Mouse (Mus musculus) ES-E14 (cell line): ENCODE data around the gene Rab17. TPM values are rescaled to one million over a fixed set of nuclear protein-coding genes. Genes with fewer than 3 reads are reported as not detected.

Experiments
- DNase-seq: peaks from one replicate; pipeline ENCODE4 v3.0.0-alpha.2; 2013; ENCODE audit warnings: low read depth, low spot score
- H3K27ac ChIP-seq: 2 replicates; pipeline ENCODE4 v1.5.1; 2012; ENCODE audit warnings: low read depth, mild to moderate bottlenecking, low read length, moderate library complexity, mixed read lengths; ENCODE audit not compliant: poor library complexity, insufficient read depth, severe bottlenecking
- H3K36me3 ChIP-seq: 2 replicates; pipeline ENCODE4 v1.6.1; 2012; ENCODE audit warnings: mild to moderate bottlenecking, low read length, moderate library complexity, mixed read lengths; ENCODE audit not compliant: control insufficient read depth, poor library complexity, insufficient read depth, severe bottlenecking
- H3K4me1 ChIP-seq, 2 experiments: fragments of 150-350 bp in 1 of 2; sonication (generic) in 1 of 2; 2 replicates each; pipeline ENCODE4 v1.6.1; 2012; ENCODE audit warnings: low read length in 2 of 2, mild to moderate bottlenecking in 1 of 2, mixed read lengths in 1 of 2; ENCODE audit not compliant: control insufficient read depth in 2 of 2, insufficient read depth in 2 of 2, poor library complexity in 1 of 2
- H3K4me3 ChIP-seq, 2 experiments: fragments of 150-350 bp in 1 of 2; sonication (generic) in 1 of 2; 2 replicates each; pipeline ENCODE4 v1.5.1; 2012; ENCODE audit warnings: low read length in 2 of 2, low read depth in 1 of 2, mild to moderate bottlenecking in 1 of 2, mixed read lengths in 1 of 2; ENCODE audit not compliant: insufficient read depth in 1 of 2, poor library complexity in 1 of 2, severe bottlenecking in 1 of 2
- H3K9ac ChIP-seq: 2 replicates; pipeline ENCODE4 v1.6.1; 2012; ENCODE audit warnings: low read depth, mild to moderate bottlenecking, low read length, mixed read lengths; ENCODE audit not compliant: poor library complexity, insufficient read depth, severe bottlenecking
- H3K9me3 ChIP-seq: fragments of 150-350 bp; sonication (generic); 2 replicates; pipeline ENCODE4 v1.6.1; 2012; ENCODE audit warnings: low read depth, mild to moderate bottlenecking, low read length; ENCODE audit not compliant: control insufficient read depth, insufficient read depth
- CHD2 ChIP-seq: IDR thresholded peaks from 2 replicates; pipeline ENCODE4 v1.6.1; 2014; ENCODE audit warnings: mild to moderate bottlenecking, low read depth, low read length, inconsistent platforms
- HCFC1 ChIP-seq: IDR thresholded peaks from 2 replicates; pipeline ENCODE4 v1.6.1; 2012; ENCODE audit warnings: low read length, inconsistent platforms, borderline replicate concordance; ENCODE audit not compliant: insufficient read depth
- MAFK ChIP-seq: IDR thresholded peaks from 2 replicates; pipeline ENCODE4 v1.6.1; 2014; ENCODE audit warnings: mild to moderate bottlenecking, low read depth, low read length, inconsistent platforms; ENCODE audit not compliant: insufficient read depth
- ZC3H11A ChIP-seq: IDR thresholded peaks from 2 replicates; pipeline ENCODE4 v1.6.1; 2012; ENCODE audit warnings: low read depth, mild to moderate bottlenecking, inconsistent platforms, low read length, borderline replicate concordance
- ZNF384 ChIP-seq: IDR thresholded peaks from 2 replicates; pipeline ENCODE4 v1.6.1; 2012; ENCODE audit warnings: low read depth, low read length, inconsistent platforms
- in situ Hi-C, 2 experiments: fragments of 600-800 bp; cut with MboI; formaldehyde crosslinking; loops; one replicate each; pipeline ENCODE4 v1.15.1; 2025; ENCODE audit warnings: low sequenced_read_pairs in 2 of 2, inconsistent platforms in 1 of 2; ENCODE audit not compliant: unreplicated experiment in 2 of 2
- total RNA-seq: library from RNA; depleted of rRNA; stranded (reverse); fragments of 300-350 nt; gene quantifications from 2 replicates; pipeline ENCODE4 v1.2.3, GENCODE M21; 2012

Gene Rab17
- total RNA-seq, 1 experiment = 0.62 TPM

DNA sequence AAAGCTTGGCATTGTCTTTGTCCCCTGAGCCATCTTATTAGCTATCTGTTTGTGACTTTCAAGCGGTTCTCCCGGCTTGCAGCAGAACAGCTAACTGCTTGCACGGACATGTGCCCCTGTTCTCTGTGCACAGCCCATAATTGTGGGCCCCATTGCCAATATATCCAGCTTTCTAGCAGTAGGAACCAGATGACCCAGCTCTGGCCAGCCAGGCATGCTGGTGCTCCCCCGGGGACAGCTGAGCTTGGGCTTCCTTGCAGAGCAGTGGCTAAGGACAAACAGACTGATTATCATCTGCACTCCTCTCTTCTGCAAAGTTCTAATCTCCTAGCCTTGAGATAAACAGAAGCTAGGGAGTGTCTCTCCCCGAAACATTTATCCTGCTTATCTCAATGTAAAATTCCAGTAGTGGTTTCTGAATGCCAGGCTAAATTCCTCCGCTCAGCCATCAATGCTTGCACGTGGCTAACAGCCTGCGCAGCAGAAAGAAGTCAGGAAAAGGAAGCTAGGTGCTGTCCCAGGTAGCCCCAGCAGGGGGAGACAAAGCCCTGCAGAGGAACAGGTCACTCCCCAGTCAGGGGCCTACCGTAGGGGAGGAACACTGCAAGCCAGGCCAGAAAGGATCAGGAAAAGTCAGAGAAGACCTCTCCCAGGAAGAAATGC is 3.6 kb upstream of the Rab17 start:
- in situ Hi-C loops = loop anchor here (10.0 to 25.0 kb wide), 2 partner anchors 132 to 336 kb away; no protein-coding TSS in a partner anchor
- no peak overlapping the region for H3K9ac ChIP-seq

DNA sequence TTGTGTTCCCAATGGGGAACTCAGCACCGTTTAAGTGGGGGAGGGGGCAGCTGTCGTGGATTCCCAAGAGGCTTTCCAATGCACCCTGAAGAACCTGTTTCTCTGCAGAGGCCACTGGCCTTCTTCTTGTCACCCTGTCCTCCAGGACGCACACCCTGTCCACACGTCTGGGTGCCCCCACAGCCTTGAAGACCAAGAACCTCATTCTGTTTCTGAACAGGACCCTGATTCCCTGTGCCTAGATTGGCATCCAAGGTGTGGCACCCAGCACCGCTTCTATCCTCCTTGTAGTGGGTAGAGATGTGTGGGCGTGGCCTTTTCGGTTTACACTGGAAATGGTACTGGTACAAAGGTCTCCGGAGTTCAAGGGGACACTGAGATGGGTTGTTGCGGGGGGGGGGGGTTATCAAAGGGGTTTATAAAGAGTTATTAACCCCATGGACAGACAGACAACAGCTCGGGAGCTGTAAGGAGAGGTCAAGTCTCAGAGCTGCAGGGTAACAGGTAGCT is 475 bp upstream of the Rab17 start:
- no peaks in the 10 kb centered on the region for H3K9me3 ChIP-seq
- in situ Hi-C loops = loop anchor here (10.0 to 25.0 kb wide), 2 partner anchors 135 to 333 kb away; no protein-coding TSS in a partner anchor
- TF ChIP-seq ZNF384 = no peak
- no peak for TF ChIP-seq HCFC1
- no peak for TF ChIP-seq ZC3H11A
- TF ChIP-seq MAFK = no peak
- no peak for TF ChIP-seq CHD2
- no peak overlapping the region for H3K9ac ChIP-seq
- DNase-seq = no peak
- no peak overlapping the region for H3K4me3 ChIP-seq
- H3K36me3 ChIP-seq = no peaks in the 10 kb centered on the region
- H3K27ac ChIP-seq = no peak overlapping the region
- peaks cover 0 to 5% of the 10 kb centered on the region in 2 experiments; a peak in 1 of 4 replicates for H3K4me1 ChIP-seq

More for the DNA sequence above, 3.6 kb upstream of the Rab17 start:
- Histone ChIP-seq H3K36me3 (no peaks in the 10 kb centered on the region), H3K9me3 (no peaks in the 10 kb centered on the region), H3K27ac (no peak overlapping the region), H3K4me1 (peaks cover 0 to 5% of the 10 kb centered on the region in 2 experiments; a peak in 1 of 4 replicates), H3K4me3 (no peak overlapping the region)
- peak; percentile 80; the same call in 1 of the 2 replicates for TF ChIP-seq ZC3H11A
- TF ChIP-seq ZNF384 = no peak
- TF ChIP-seq CHD2 = no peak
- peak; percentile 74 for DNase-seq

DNA sequence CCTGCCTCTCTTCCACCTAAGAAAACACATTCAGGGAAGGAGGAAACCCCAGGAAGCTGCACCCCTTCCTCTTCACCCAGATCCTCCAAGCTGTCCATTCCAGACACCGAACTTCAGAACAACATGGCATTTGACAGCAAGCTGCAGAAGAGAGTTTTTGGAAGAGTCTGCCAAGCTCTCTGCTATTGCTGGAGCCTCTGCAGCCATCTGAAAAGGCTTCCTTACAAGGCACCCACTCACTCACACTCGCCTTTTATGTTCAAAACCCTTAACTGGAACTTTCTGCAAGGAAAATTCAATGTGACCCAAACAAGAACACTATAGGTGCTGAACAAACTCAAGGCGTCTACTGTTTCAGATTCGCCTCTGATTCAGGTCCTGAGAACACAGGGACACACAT is 812 bp downstream of the Rab17 start:
- Histone ChIP-seq H3K27ac (no peak overlapping the region), H3K9me3 (no peaks in the 10 kb centered on the region), H3K4me3 (no peak overlapping the region), H3K9ac (no peak overlapping the region), H3K36me3 (no peaks in the 10 kb centered on the region), H3K4me1 (peaks cover 0 to 5% of the 10 kb centered on the region in 2 experiments; a peak in 1 of 4 replicates)
- DNase-seq = no peak
- in situ Hi-C loops = loop anchor here in 1 of 2 experiments (25.0 kb wide), 1 partner anchor 331 kb away; no protein-coding TSS in a partner anchor
- TF ChIP-seq MAFK (no peak), ZC3H11A (no peak), CHD2 (no peak), HCFC1 (no peak), ZNF384 (no peak)

DNA sequence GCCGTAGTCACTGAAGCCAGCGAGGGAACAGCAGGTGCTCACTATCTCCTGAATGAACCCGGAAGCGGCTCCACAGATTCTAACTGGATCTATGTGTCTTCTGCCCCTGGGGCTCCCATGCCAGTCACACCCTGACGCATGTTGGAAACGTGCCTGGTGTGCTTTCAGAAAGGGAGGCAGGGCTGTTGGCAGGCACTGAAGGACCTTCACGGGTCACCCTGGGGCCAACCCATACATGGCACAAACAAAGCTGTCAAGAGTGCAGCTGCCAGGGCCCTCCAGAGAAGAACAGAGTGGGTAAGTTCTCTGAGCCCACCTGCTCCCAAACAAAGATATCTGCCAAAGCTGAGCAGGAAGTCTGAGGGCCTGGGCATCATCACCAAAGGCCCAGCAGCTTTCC is 1.9 kb downstream of the Rab17 start:
- DNase-seq = no peak
- Histone ChIP-seq H3K9ac (no peak overlapping the region), H3K36me3 (no peaks in the 10 kb centered on the region), H3K27ac (no peak overlapping the region), H3K4me1 (peaks cover 0 to 5% of the 10 kb centered on the region in 2 experiments; a peak in 1 of 4 replicates), H3K4me3 (no peak overlapping the region), H3K9me3 (no peaks in the 10 kb centered on the region)
- TF ChIP-seq MAFK (no peak), HCFC1 (no peak), ZC3H11A (no peak), ZNF384 (no peak), CHD2 (no peak)
- in situ Hi-C loops = loop anchor here in 1 of 2 experiments (25.0 kb wide), 1 partner anchor 330 kb away; no protein-coding TSS in a partner anchor
